Mouse (Mus musculus): ENCODE data around the gene Kif12.

GRCm38 (mm10) chr4:63170061-63170460 is 1.9 kb downstream of the Kif12 start:
- no peak for TF ChIP-seq CTCF (IDR thresholded peaks at IDR 0.05; ENCODE audit: control insufficient read depth, insufficient read depth, insufficient read length)
- TF ChIP-seq MAX (IDR thresholded peaks at IDR 0.05): no peak
- no peak for TF ChIP-seq CEBPB (IDR thresholded peaks at IDR 0.05; ENCODE audit: low read depth)
- TF ChIP-seq MYOG (IDR thresholded peaks at IDR 0.05; ENCODE audit: control insufficient read depth, extremely low read depth, insufficient read length): no peak
- TF ChIP-seq MYOD1 (IDR thresholded peaks at IDR 0.05; ENCODE audit: control insufficient read depth, insufficient read length, low read depth): no peak

Measured in C2C12 (cell line).